In genomic region chr3:53463046-53463764, GRCm38 (mm10) we compare ENCODE assay signal across 8 mouse cellular contexts. TPM values are rescaled to one million over a fixed set of nuclear protein-coding genes. Genes with fewer than 3 reads are reported as not detected.
DNase-seq lines count a peak whose midpoint lies in the region; ATAC-seq lines count a peak whose summit lies in the region.

Gene Nhlrc3, minus strand, starts transcription at chr3:53463332.
Gene Proser1, plus strand, starts transcription at chr3:53463666.

- H3K9me3 ChIP-seq in intestine, embryonic 14.5 days (ENCODE audit: control insufficient read depth, low read length), result no peaks in the 10 kb centered on the region

- H3K4me3 ChIP-seq in intestine, embryonic 14.5 days (ENCODE audit: low read depth, low read length), result peak within 1 kb of the TSS; percentile 95

- WGBS in intestine, embryonic 14.5 days, result under 1% methylated on average over 50 of the region's 52 CpGs

- intact Hi-C loops in gastrocnemius, postnatal 14 days (cut with DNase I; ENCODE audit: low total_unique reads), result no loop called here
- intact Hi-C loops in left cerebral cortex, postnatal 14 days (cut with DNase I), result no loop called here

- H3K9ac ChIP-seq in intestine, embryonic 14.5 days (ENCODE audit: low read length), result peak within 1 kb of the TSS; percentile 90

- H3K4me2 ChIP-seq in intestine, embryonic 14.5 days (ENCODE audit: low read length), result peak within 1 kb of the TSS; percentile 66

- ATAC-seq in intestine, embryonic 14.5 days (replicated peaks; ENCODE audit: low FRiP score, low TSS enrichment, low read depth), result peak; percentile 96

- peak; percentile 97 to 98 for DNase-seq in adrenal gland, adult (ENCODE audit: inconsistent age in 2 of 2, low spot score in 1 of 2)
- peak; percentile 93 for DNase-seq in embryo, embryonic 10.5 days (ENCODE audit: low spot score)
- peak; percentile 97 for DNase-seq in gastrocnemius, postnatal 14 days
- peak; percentile 98 for DNase-seq in intestine, embryonic 14.5 days (ENCODE audit: low spot score)
- peak; percentile 95 to 98 for DNase-seq in left cerebral cortex, postnatal 14 days (ENCODE audit: low spot score in 2 of 2)
- DNase-seq in mesoderm, embryonic 11.5 days (ENCODE audit: low read depth, low spot score), result peak; percentile 93
- peak; percentile 91 to 96 for DNase-seq in right cerebral cortex, postnatal 36 days (ENCODE audit: low spot score in 2 of 2)
- DNase-seq in yolk sac, embryonic 10.5 days (ENCODE audit: low spot score), result peak; percentile 93

- peak within 1 kb of the TSS; percentile 81 for H3K27ac ChIP-seq in intestine, embryonic 14.5 days (ENCODE audit: low read depth)

- H3K27me3 ChIP-seq in intestine, embryonic 14.5 days (replicated peaks; ENCODE audit: control insufficient read depth, insufficient read depth, low read length), result no peaks in the 10 kb centered on the region

- H3K36me3 ChIP-seq in intestine, embryonic 14.5 days (ENCODE audit: control insufficient read depth, insufficient read depth, low read length), result peaks cover 23% of the 10 kb centered on the region

- H3K4me1 ChIP-seq in intestine, embryonic 14.5 days (replicated peaks; ENCODE audit: control insufficient read depth, insufficient read depth, low read length), result peaks cover 18% of the 10 kb centered on the region

RNA-seq across cellular contexts. Expression of gene Nhlrc3, which starts in this region (rescaled TPM):
- total RNA-seq in gastrocnemius, postnatal 14 days (2021), result 1 to 10 TPM; 2.5 to 4.2 TPM
- polyA plus RNA-seq in intestine, embryonic 14.5 days (2014; fragmentation: Nextera tagmentation; extraction: Ambion mirVana), result 12.1 and 12.2 TPM in 2 replicates
- 1 to 10 TPM; 8.6 to 9.4 TPM for total RNA-seq in left cerebral cortex, postnatal 14 days (2021)

RNA-seq across cellular contexts. Expression of gene Proser1, which starts in this region (rescaled TPM):
- 1 to 10 TPM; 6.9 to 7.3 TPM for total RNA-seq in gastrocnemius, postnatal 14 days (2021)
- 18.6 and 19.3 TPM in 2 replicates for polyA plus RNA-seq in intestine, embryonic 14.5 days (2014; fragmentation: Nextera tagmentation; extraction: Ambion mirVana)
- 10 to 100 TPM; 23.9 to 25.0 TPM for total RNA-seq in left cerebral cortex, postnatal 14 days (2021)

Comparison
In these comparisons a context has a peak if more than half of its experiments do, and no peak if none do; other contexts are left out.
1. Peak in every context shown above with its lines: DNase-seq, ATAC-seq, H3K4me3 ChIP-seq and H3K27ac ChIP-seq.